Mouse (Mus musculus) bone marrow, adult 2 months (tissue): Measurements from ENCODE around the gene Fgd3.

Experiments used
- CTCF ChIP-seq: fragments of 200-500 bp; IDR thresholded peaks from 2 replicates; pipeline ENCODE4 v1.5.1; 2011; ENCODE audit warnings: low read length, control low read depth; ENCODE audit not compliant: control insufficient read depth, insufficient read depth
- POLR2A ChIP-seq: fragments of 200-500 bp; IDR thresholded peaks from 2 replicates; pipeline ENCODE4 v1.6.1; 2011; ENCODE audit warnings: low read depth, mild to moderate bottlenecking, control low read depth, low read length, borderline replicate concordance; ENCODE audit not compliant: control insufficient read depth

- TF ChIP-seq CTCF (no peak), POLR2A (no peak)
Measured at GRCm38 (mm10) chr13:49369404-49369803, 49.3 kb upstream of the Fgd3 start.
